ENCODE assay signal across 20 mouse cellular contexts in the genomic region with DNA sequence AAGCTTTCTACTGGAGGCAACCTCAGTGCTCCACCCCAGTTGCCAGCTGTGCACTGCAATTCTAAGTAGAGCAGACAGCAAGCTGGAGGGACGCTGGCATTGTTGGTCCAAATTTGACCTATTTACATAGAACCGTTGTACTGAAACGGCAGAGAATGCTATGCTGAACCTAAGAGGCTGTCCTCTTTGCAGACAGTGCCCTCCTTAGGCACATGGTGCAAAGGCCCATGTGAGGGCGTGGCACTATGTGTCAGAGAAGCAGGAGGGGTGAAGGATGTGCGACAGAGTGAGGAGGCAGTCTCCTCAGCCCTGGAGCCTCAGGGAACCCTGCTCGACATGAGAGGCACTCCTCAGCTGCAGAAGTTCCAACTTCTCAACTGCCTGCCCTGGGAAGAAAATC.
"Had no signal": no experiment of that assay in that cellular context is flagged by ENCODE, and none has a peak within 500 bp of the region (broad histone marks: within the 10 kb centered on the region; RNA-seq: fewer than 3 reads in every experiment).

No protein-coding gene starts in this region.

- H3K27ac ChIP-seq: kidney, postnatal 0 days; limb, embryonic 12.5 days; liver, embryonic 12.5 days; liver, embryonic 15.5 days; midbrain, embryonic 12.5 days; midbrain, embryonic 15.5 days; neural tube, embryonic 13.5 days; stomach, embryonic 15.5 days had no signal

- ATAC-seq: intestine, embryonic 16.5 days; liver, embryonic 12.5 days; midbrain, embryonic 15.5 days had no signal

- H3K4me3 ChIP-seq: limb, embryonic 12.5 days; liver, embryonic 12.5 days; liver, embryonic 15.5 days; midbrain, embryonic 12.5 days; midbrain, embryonic 15.5 days; myocyte; neural tube, embryonic 13.5 days; stomach, embryonic 15.5 days had no signal

- DNase-seq: kidney, adult 2 months; kidney, postnatal 25 days; liver; lung, adult 2 months; lung, postnatal 14 days; lung, postnatal 4 days; right cerebral cortex, postnatal 25 days; spleen, adult 18-20 months; thymus, adult 18-20 months; thymus, postnatal 36 days had no signal
